11 mouse cellular contexts compared by ENCODE assay signal in the genomic region with DNA sequence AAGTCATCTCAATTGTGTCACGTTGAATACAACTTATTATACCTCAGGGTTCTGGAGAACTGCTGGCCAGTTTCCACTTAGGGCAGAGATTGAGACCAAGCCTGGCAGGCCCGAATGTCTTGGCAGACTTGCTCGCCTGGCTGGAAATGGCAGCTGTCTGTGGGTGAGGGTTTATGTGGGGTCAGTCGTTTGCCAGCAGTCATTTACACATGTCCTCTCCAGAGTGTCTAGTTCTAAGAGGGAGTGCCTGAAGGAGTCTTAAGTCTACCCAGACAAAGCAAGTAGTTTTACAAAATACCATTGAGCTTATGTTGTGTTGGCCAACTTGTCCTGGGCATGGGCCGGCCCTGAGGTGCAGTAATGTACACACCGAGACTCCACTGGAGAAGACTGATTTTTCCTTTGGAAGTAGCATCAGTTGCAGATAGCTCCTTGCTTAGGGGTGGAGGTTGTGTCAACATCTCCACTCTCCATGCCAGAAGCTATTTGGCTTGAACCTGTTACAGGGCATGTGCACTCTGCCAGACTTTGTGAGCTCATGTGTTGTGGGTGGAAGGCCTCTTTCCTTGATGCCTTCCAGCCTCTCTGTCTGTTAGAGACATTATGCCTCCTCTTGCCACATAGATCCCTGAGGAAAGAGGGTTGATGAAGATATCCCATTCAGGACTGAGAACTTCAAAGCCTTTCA.
DNase-seq lines count a peak whose midpoint lies in the region; ATAC-seq lines count a peak whose summit lies in the region.
"Had no signal": no experiment of that assay in that cellular context is flagged by ENCODE, and none has a peak within 500 bp of the region (broad histone marks: within the 10 kb centered on the region; RNA-seq: fewer than 3 reads in every experiment).

No protein-coding gene starts in this region.

- H3K4me3 ChIP-seq in kidney, embryonic 16.5 days (ENCODE audit: low read length), result no peak overlapping the region
- H3K4me3 ChIP-seq in heart, embryonic 16.5 days (ENCODE audit: low read length), result no peak overlapping the region
- H3K4me3 ChIP-seq in liver, embryonic 12.5 days, result no peak overlapping the region
- H3K4me3 ChIP-seq: liver, embryonic 15.5 days had no signal

- peaks cover 8% of the 10 kb centered on the region; the same call in 1 of the 2 replicates for H3K9me3 ChIP-seq in kidney, embryonic 16.5 days (ENCODE audit: low read length)
- peaks cover 6% of the 10 kb centered on the region for H3K9me3 ChIP-seq in heart, embryonic 16.5 days (replicated peaks; ENCODE audit: control insufficient read depth, low read length)
- peaks cover 13% of the 10 kb centered on the region for H3K9me3 ChIP-seq in liver, embryonic 12.5 days (replicated peaks)
- H3K9me3 ChIP-seq: liver, embryonic 15.5 days had no signal

- ATAC-seq in kidney, embryonic 16.5 days (ENCODE audit: low FRiP score, low TSS enrichment), result no peak; the same call in 1 of the 2 replicates
- 0 out of 2 replicates have a peak, but pooled peaks have one; percentile 18 for ATAC-seq in heart, embryonic 16.5 days (replicated peaks; ENCODE audit: extremely low read depth, insufficient read depth, low FRiP score)
- ATAC-seq in liver, embryonic 12.5 days, result no peak
- ATAC-seq: intestine, embryonic 16.5 days had no signal

- H3K27me3 ChIP-seq in kidney, embryonic 16.5 days (ENCODE audit: insufficient read depth, low read length), result no peaks in the 10 kb centered on the region
- H3K27me3 ChIP-seq in heart, embryonic 16.5 days (ENCODE audit: control insufficient read depth, insufficient read depth, low read length), result no peaks in the 10 kb centered on the region
- H3K27me3 ChIP-seq in liver, embryonic 12.5 days (replicated peaks), result no peaks in the 10 kb centered on the region
- H3K27me3 ChIP-seq: liver, embryonic 15.5 days had no signal

- peaks cover 7% of the 10 kb centered on the region; the same call in 1 of the 2 replicates for H3K4me1 ChIP-seq in kidney, embryonic 16.5 days (ENCODE audit: insufficient read depth, low read length)
- H3K4me1 ChIP-seq in heart, embryonic 16.5 days (ENCODE audit: control insufficient read depth, insufficient read depth, low read length), result no peaks in the 10 kb centered on the region
- H3K4me1 ChIP-seq in liver, embryonic 12.5 days, result no peaks in the 10 kb centered on the region
- H3K4me1 ChIP-seq: liver, embryonic 15.5 days had no signal

- H3K9ac ChIP-seq in kidney, embryonic 16.5 days (replicated peaks; ENCODE audit: low read length), result no peak overlapping the region
- H3K9ac ChIP-seq in heart, embryonic 16.5 days (ENCODE audit: low read length), result no peak overlapping the region
- no peak overlapping the region for H3K9ac ChIP-seq in liver, embryonic 12.5 days
- H3K9ac ChIP-seq: liver, embryonic 15.5 days had no signal

- H3K4me2 ChIP-seq in kidney, embryonic 16.5 days (replicated peaks; ENCODE audit: low read depth, low read length), result no peak overlapping the region
- H3K4me2 ChIP-seq in heart, embryonic 16.5 days (ENCODE audit: low read depth, low read length), result no peak overlapping the region
- H3K4me2 ChIP-seq in liver, embryonic 12.5 days, result no peak overlapping the region
- H3K4me2 ChIP-seq: liver, embryonic 15.5 days had no signal

- WGBS in kidney, embryonic 16.5 days, result 66% methylated on average over 6 of the region's 6 CpGs
- 83% methylated on average over 6 of the region's 6 CpGs for WGBS in heart, embryonic 16.5 days
- 82% methylated on average over 6 of the region's 6 CpGs for WGBS in liver, embryonic 12.5 days (ENCODE audit: insufficient replicate concordance)

- no peak overlapping the region for H3K27ac ChIP-seq in kidney, embryonic 16.5 days (ENCODE audit: low read length)
- H3K27ac ChIP-seq in heart, embryonic 16.5 days (ENCODE audit: low read length), result no peak overlapping the region
- H3K27ac ChIP-seq in liver, embryonic 12.5 days, result no peak overlapping the region
- H3K27ac ChIP-seq: liver, embryonic 15.5 days had no signal

- H3K36me3 ChIP-seq in kidney, embryonic 16.5 days (ENCODE audit: insufficient read depth, low read length), result peaks cover 12% of the 10 kb centered on the region; the same call in 1 of the 2 replicates
- peaks cover 15% of the 10 kb centered on the region for H3K36me3 ChIP-seq in heart, embryonic 16.5 days (ENCODE audit: control insufficient read depth, insufficient read depth)
- peaks cover 60% of the 10 kb centered on the region for H3K36me3 ChIP-seq in liver, embryonic 12.5 days

- DNase-seq in kidney, adult 18-20 months, result peak; percentile 60
- peak; percentile 12 for DNase-seq in cerebellum, adult 11 months
- DNase-seq in lung, postnatal 25 days (ENCODE audit: low spot score), result peak; percentile 51
- DNase-seq in embryo, embryonic 11 days, result no peak
- DNase-seq in neural tube, embryonic 10.5 days (ENCODE audit: extremely low spot score, low spot score), result no peak
- DNase-seq: thymus, postnatal 14 days had no signal

Comparison
In these comparisons a context has a peak if more than half of its experiments do, and no peak if none do; other contexts are left out.
1. DNase-seq: peak in kidney, adult 18-20 months (single experiment), cerebellum, adult 11 months (single experiment) and lung, postnatal 25 days (single experiment); none in embryo, embryonic 11 days (single experiment) and neural tube, embryonic 10.5 days (single experiment).